Mouse (Mus musculus): Measurements from ENCODE around the gene Acat1. TPM values are rescaled to one million over a fixed set of nuclear protein-coding genes. Genes with fewer than 3 reads are reported as not detected.
A peak's percentile ranks its signal among the peaks of the same experiment; 100 is the strongest.

The Acat1 gene
- total RNA-seq (2014; rRNA removed): 164 and 193 TPM in 2 replicates
- 199 and 218 TPM in 2 replicates for polyA plus RNA-seq (2015; fragmentation: Nextera tagmentation; extraction: Ambion mirVana)

DNA sequence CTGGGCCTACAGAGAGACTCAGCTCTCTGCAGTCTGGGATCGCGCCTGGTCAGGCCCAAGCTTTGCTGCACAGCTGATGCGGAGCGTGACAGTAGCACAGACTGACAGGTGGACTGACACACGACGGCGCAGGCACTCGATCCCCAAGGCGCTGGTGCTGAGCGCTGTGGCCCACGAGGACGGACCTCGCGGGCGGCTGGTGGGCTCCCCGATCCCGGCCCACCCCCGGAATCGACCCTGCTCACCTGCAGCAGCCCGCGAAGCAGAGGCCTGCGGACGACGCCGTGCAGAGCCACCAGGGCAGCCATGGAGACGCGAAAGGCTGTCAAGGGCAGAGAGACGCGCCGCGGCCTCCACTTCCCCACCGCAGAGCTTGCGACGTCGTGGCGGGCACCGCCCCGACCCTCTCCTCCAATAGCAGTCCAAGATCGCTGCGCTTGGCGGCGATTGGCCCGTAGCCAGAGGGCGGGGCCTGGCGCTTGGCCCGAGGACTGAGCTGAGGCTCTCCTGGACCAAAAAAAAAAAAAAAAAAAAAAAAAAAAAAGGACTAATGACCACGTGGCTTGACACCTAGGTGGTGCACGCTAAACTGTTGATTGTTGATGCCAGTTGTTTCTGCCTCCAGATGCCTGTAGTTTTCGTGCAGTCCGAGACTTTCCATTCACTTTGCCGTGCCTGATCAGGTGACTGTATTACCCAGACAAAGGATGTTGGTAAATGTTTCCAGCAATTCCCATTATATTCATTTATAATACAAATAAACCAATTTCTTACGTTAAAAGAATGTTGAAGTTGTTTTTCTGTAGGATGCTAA is at the start of gene Acat1:
TSS of gene Acat1 (minus strand) at position 415 of the 814 bp plus-strand sequence.
- Histone ChIP-seq H3K4me2 (ENCODE audit: low read depth) (peak within 1 kb of the TSS; percentile 83), H3K4me1 (ENCODE audit: insufficient read depth) (peaks cover 6% of the 10 kb centered on the region), H3K4me3 (ENCODE audit: low read depth, low read length) (peak within 1 kb of the TSS; percentile 88), H3K27ac (ENCODE audit: low read depth, low read length) (peak within 1 kb of the TSS; percentile 90), H3K27me3 (ENCODE audit: insufficient read depth, low read length) (no peaks in the 10 kb centered on the region), H3K9me3 (ENCODE audit: low read length) (no peaks in the 10 kb centered on the region), H3K9ac (peak within 1 kb of the TSS; percentile 96), H3K36me3 (ENCODE audit: insufficient read depth) (peaks cover 6% of the 10 kb centered on the region)
- TF ChIP-seq CTCF (IDR thresholded peaks at IDR 0.05; ENCODE audit: low read depth): no peak
- WGBS: 1% methylated on average over 51 of the region's 52 CpGs
- peak; percentile 99 for ATAC-seq
- DNase-seq: peak; percentile 95

DNA sequence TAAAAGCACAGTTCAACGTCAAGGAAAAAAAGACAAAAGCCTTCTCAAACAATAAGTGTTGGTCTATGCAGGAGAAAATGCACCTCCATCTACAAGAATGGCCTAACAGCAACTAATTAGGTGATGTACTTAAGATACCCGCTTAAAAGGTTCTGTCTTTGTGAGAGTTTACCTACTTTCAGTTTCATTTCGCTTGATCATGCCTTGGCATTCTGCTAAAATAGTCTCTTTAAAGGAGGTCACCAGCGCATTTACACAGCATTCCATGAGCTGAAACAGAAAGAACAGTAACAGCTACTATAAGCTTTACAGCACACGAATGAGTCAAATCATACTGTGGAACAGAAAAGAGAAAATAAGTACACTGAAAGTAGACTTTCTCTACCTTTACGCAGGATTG is 24.6 kb upstream of the Acat1 start:
- H3K27me3 ChIP-seq (ENCODE audit: insufficient read depth, low read length): no peaks in the 10 kb centered on the region
- WGBS: 88% methylated on average over 6 of the region's 6 CpGs
- peaks cover 50% of the 10 kb centered on the region for H3K36me3 ChIP-seq (ENCODE audit: insufficient read depth)
- no peak for TF ChIP-seq CTCF (IDR thresholded peaks at IDR 0.05; ENCODE audit: low read depth)
- no peak overlapping the region for H3K27ac ChIP-seq (ENCODE audit: low read depth, low read length)
- no peaks in the 10 kb centered on the region for H3K4me1 ChIP-seq (ENCODE audit: insufficient read depth)
- ATAC-seq (no peak), DNase-seq (no peak)
- no peak overlapping the region for H3K4me3 ChIP-seq (ENCODE audit: low read depth, low read length)
- no peak overlapping the region for H3K4me2 ChIP-seq (ENCODE audit: low read depth)
- no peak overlapping the region for H3K9ac ChIP-seq
- H3K9me3 ChIP-seq (ENCODE audit: low read length): no peaks in the 10 kb centered on the region

DNA sequence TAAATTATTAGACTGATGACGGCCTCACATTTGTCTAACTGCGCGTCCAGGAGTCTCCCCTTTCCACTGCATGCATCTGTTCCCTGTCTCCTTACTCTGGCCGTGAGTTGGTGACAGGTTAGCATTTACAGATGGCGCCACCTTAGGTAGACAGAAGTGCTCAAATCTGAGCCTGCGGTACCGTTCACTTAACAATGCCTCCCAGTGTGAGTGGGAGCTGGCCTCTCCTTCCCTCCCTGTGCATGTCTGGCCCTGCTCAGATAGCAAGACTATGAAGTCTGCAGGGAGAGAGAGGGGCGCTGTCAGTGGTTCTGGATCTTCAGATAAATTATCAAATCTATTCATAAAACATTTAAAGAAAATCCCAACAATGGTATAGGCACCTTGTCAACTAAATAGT is 5.1 kb upstream of the Acat1 start:
- H3K4me1 ChIP-seq (ENCODE audit: insufficient read depth): no peaks in the 10 kb centered on the region
- DNase-seq (no peak), ATAC-seq (no peak)
- no peak overlapping the region for H3K9ac ChIP-seq
- no peaks in the 10 kb centered on the region for H3K9me3 ChIP-seq (ENCODE audit: low read length)
- H3K27me3 ChIP-seq (ENCODE audit: insufficient read depth, low read length): no peaks in the 10 kb centered on the region
- no peak overlapping the region for H3K27ac ChIP-seq (ENCODE audit: low read depth, low read length)
- 81% methylated on average over 8 of the region's 8 CpGs for WGBS
- TF ChIP-seq CTCF (IDR thresholded peaks at IDR 0.05; ENCODE audit: low read depth): no peak
- peaks cover 36% of the 10 kb centered on the region for H3K36me3 ChIP-seq (ENCODE audit: insufficient read depth)
- H3K4me3 ChIP-seq (ENCODE audit: low read depth, low read length): no peak overlapping the region
- H3K4me2 ChIP-seq (ENCODE audit: low read depth): no peak overlapping the region

DNA sequence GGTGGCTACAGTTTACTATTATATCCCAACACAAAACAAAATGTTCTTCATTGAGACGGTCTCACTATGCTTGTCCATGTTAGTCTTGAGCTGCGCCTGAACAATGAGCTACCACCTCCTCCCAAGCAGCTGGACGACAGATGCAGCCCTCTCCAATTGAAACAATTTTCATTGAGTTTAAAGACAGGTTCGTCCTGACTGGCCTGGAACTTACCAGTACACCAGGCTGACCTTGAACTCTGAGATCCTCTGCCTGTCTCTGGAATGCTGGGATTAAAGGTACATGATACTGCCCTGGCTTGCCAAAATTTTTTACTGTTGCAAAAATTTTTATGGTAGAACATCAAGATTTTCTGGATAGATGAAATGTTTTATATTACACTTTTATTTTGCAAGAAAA is 4.1 kb upstream of the Acat1 start:
- Histone ChIP-seq H3K9me3 (ENCODE audit: low read length) (no peaks in the 10 kb centered on the region), H3K4me1 (ENCODE audit: insufficient read depth) (peaks cover under 1% of the 10 kb centered on the region), H3K27me3 (ENCODE audit: insufficient read depth, low read length) (no peaks in the 10 kb centered on the region), H3K27ac (ENCODE audit: low read depth, low read length) (no peak overlapping the region), H3K4me2 (ENCODE audit: low read depth) (no peak overlapping the region), H3K4me3 (ENCODE audit: low read depth, low read length) (no peak overlapping the region), H3K9ac (no peak overlapping the region), H3K36me3 (ENCODE audit: insufficient read depth) (peaks cover 31% of the 10 kb centered on the region)
- DNase-seq (no peak), ATAC-seq (no peak)
- TF ChIP-seq CTCF (IDR thresholded peaks at IDR 0.05; ENCODE audit: low read depth): no peak
- WGBS: 87% methylated on average over 4 of the region's 4 CpGs

DNA sequence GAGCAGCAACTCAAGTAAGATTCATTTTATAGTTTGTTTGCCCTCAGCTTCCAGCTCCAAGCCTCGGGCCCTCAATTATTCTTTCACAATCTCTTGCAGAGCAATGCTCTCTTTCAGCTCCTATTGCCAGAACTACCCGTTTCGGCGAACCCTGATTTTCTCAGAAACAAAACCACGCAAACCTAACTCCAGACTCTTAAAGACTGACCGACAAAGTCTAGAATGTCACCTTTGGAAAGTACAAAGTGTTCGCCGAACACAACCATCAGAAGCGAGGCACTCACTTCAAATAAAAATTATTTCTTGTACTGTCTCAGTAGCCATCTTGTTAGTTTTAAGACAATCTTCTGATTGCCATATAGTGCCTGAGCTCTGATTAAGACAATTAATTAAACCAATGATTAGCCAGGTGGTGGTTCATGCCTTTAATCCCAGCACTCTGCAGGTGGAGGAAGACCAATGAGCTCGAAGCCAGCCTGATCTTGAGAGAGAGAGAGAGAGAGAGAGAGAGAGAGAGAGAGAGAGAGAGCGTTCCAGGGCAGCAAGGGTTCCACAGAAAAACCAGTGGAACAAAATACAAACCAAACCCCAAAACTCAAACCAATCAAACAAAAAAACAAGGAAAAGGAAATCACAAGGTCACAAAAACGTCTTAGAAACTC is 745 bp downstream of the Acat1 start:
- no peaks in the 10 kb centered on the region for H3K27me3 ChIP-seq (ENCODE audit: insufficient read depth, low read length)
- H3K36me3 ChIP-seq (ENCODE audit: insufficient read depth): no peaks in the 10 kb centered on the region
- peak overlapping the region; percentile 83 for H3K4me2 ChIP-seq (ENCODE audit: low read depth)
- peak overlapping the region; percentile 96 for H3K9ac ChIP-seq
- peak overlapping the region; percentile 90 for H3K27ac ChIP-seq (ENCODE audit: low read depth, low read length)
- no peak for DNase-seq
- 61% methylated on average over 12 of the region's 12 CpGs for WGBS
- no peak for TF ChIP-seq CTCF (IDR thresholded peaks at IDR 0.05; ENCODE audit: low read depth)
- ATAC-seq: peak; percentile 32; the same call in 1 of the 2 replicates
- peak overlapping the region; percentile 88 for H3K4me3 ChIP-seq (ENCODE audit: low read depth, low read length)
- no peaks in the 10 kb centered on the region for H3K9me3 ChIP-seq (ENCODE audit: low read length)
- H3K4me1 ChIP-seq (ENCODE audit: insufficient read depth): peaks cover 6% of the 10 kb centered on the region

DNA sequence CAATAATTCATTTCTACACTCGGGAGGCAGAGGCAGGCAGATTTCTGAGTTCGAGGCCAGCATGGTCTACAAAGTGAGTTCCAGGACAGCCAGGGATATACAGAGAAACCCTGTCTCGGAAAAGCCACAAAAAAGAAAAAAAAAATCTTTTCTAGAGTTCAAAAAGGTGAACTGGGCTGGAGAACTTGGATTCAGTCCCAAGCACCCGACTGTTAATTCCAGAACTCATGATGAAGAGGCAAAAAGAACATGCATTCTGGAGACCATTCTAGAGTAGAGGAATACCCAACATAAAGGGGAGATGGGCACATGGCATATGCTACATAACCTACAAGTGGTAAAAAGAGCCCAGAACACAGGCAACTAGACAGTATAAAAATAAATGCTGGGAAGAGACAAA is 2.4 kb downstream of the Acat1 start:
- no peak overlapping the region for H3K27ac ChIP-seq (ENCODE audit: low read depth, low read length)
- H3K4me1 ChIP-seq (ENCODE audit: insufficient read depth): peaks cover 6% of the 10 kb centered on the region
- H3K36me3 ChIP-seq (ENCODE audit: insufficient read depth): no peaks in the 10 kb centered on the region
- TF ChIP-seq CTCF (IDR thresholded peaks at IDR 0.05; ENCODE audit: low read depth): no peak
- ATAC-seq (no peak), DNase-seq (no peak)
- H3K27me3 ChIP-seq (ENCODE audit: insufficient read depth, low read length): no peaks in the 10 kb centered on the region
- H3K4me2 ChIP-seq (ENCODE audit: low read depth): no peak overlapping the region
- no peaks in the 10 kb centered on the region for H3K9me3 ChIP-seq (ENCODE audit: low read length)
- 89% methylated on average over 4 of the region's 4 CpGs for WGBS
- no peak overlapping the region for H3K9ac ChIP-seq
- H3K4me3 ChIP-seq (ENCODE audit: low read depth, low read length): no peak overlapping the region

DNA sequence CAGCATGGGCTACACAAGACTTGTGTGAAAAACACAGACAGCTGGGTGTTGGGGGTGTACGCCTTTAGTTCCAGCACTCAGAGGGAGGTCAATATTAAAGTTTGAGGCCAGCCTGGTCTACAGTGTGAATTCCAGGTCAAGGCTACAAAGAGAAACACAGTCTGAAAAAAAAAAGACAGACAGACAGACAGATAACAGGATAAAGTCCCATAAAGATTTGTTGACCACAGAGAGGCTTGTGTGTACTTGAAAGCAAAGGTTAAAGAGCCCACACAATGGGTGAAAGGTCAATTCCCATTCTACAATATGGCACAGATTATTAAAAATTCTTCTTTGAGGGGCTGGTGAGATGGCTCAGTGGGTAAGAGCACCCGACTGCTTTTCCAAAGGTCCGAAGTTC is 3.0 kb downstream of the Acat1 start:
- H3K4me3 ChIP-seq (ENCODE audit: low read depth, low read length): no peak overlapping the region
- peaks cover 6% of the 10 kb centered on the region for H3K4me1 ChIP-seq (ENCODE audit: insufficient read depth)
- DNase-seq (no peak), ATAC-seq (no peak)
- H3K36me3 ChIP-seq (ENCODE audit: insufficient read depth): no peaks in the 10 kb centered on the region
- no peak overlapping the region for H3K27ac ChIP-seq (ENCODE audit: low read depth, low read length)
- H3K4me2 ChIP-seq (ENCODE audit: low read depth): no peak overlapping the region
- H3K9me3 ChIP-seq (ENCODE audit: low read length): no peaks in the 10 kb centered on the region
- no peak overlapping the region for H3K9ac ChIP-seq
- no peaks in the 10 kb centered on the region for H3K27me3 ChIP-seq (ENCODE audit: insufficient read depth, low read length)
- 95% methylated on average over 3 of the region's 3 CpGs for WGBS
- no peak for TF ChIP-seq CTCF (IDR thresholded peaks at IDR 0.05; ENCODE audit: low read depth)

All from forebrain, postnatal 0 days (tissue).